Mouse (Mus musculus): Measurements from ENCODE around the gene Pskh1. TPM values are rescaled to one million over a fixed set of nuclear protein-coding genes. Genes with fewer than 3 reads are reported as not detected.

Pskh1 gene
- polyA plus RNA-seq, 1 experiment from 2014 or later, result 9.6 TPM

DNA sequence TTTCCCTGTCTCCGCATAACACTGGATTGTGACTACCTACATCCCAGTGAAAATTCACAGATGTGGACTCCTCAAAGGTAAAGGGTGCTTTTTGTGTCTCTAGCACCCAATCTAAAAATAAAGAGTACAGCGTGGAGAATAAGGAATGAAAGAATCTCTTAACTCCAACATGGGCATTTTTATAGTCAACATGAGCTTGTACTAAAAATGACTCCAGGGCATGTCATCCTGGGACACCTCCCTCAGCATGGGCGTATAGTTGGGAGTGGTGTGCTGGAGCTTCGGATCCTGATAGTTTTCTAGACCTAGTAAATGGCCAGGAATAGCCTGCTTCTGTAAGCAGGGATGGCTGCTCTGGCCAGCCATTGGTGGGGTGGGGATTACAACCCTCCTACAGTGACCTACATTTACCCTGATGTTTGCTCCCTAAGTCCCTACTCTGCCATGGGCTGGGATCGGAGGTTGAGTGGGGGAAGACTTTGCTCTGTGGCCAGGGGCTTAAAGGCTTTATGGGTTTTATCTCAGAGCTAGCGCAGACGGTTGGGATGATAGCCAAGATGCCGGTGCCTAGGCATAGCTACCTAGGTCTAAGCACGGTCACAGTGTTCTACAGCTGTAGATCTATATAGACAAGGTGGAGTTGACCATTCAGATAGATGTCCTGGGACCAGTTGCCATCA, 2.3 kb upstream of the Pskh1 start:
- Histone ChIP-seq H3K36me3 (peaks cover 12% of the 10 kb centered on the region; the same call in 1 of the 2 replicates), H3K4me1 (replicated peaks) (peaks cover 30% of the 10 kb centered on the region), H3K4me2 (no peak overlapping the region), H3K4me3 (replicated peaks) (no peak overlapping the region), H3K9ac (no peak overlapping the region), H3K9me3 (replicated peaks) (no peaks in the 10 kb centered on the region), H3K27me3 (no peaks in the 10 kb centered on the region), H3K27ac (no peak overlapping the region)
- ATAC-seq (ENCODE audit: low read depth), result no peak
- DNase-seq, result no peak
- WGBS (ENCODE audit: insufficient replicate concordance), result 74% methylated on average over 9 of the region's 9 CpGs

GRCm38 (mm10) chr8:105900941-105901616, 838 bp downstream of the Pskh1 start:
- peaks cover 26% of the 10 kb centered on the region for H3K4me1 ChIP-seq (replicated peaks)
- peak overlapping the region; percentile 99 for H3K9ac ChIP-seq
- DNase-seq, result peak; percentile 48
- H3K9me3 ChIP-seq (replicated peaks), result no peaks in the 10 kb centered on the region
- H3K27me3 ChIP-seq, result no peaks in the 10 kb centered on the region
- WGBS (ENCODE audit: insufficient replicate concordance), result 13% methylated on average over 16 of the region's 16 CpGs
- H3K4me2 ChIP-seq, result peak overlapping the region; percentile 90
- H3K27ac ChIP-seq, result peak overlapping the region; percentile 94
- no peaks in the 10 kb centered on the region for H3K36me3 ChIP-seq
- peak; percentile 64 for ATAC-seq (ENCODE audit: low read depth)
- H3K4me3 ChIP-seq (replicated peaks), result peak overlapping the region; percentile 98

- ATAC-seq (ENCODE audit: low read depth), result no peak
- 59% methylated on average over 3 of the region's 3 CpGs for WGBS (ENCODE audit: insufficient replicate concordance)
- no peaks in the 10 kb centered on the region for H3K9me3 ChIP-seq (replicated peaks)
- H3K27ac ChIP-seq, result no peak overlapping the region
- no peaks in the 10 kb centered on the region for H3K27me3 ChIP-seq
- no peak for DNase-seq
- peaks cover 8% of the 10 kb centered on the region; the same call in 1 of the 2 replicates for H3K36me3 ChIP-seq
- no peak overlapping the region for H3K9ac ChIP-seq
- 0 out of 2 replicates have a peak, but pooled peaks cover 3% of the 10 kb centered on the region for H3K4me1 ChIP-seq (replicated peaks)
- H3K4me3 ChIP-seq (replicated peaks), result no peak overlapping the region
- H3K4me2 ChIP-seq, result no peak overlapping the region
These were observed 19.1 kb downstream of the Pskh1 start for GRCm38 (mm10) chr8:105919390-105919789.

DNA sequence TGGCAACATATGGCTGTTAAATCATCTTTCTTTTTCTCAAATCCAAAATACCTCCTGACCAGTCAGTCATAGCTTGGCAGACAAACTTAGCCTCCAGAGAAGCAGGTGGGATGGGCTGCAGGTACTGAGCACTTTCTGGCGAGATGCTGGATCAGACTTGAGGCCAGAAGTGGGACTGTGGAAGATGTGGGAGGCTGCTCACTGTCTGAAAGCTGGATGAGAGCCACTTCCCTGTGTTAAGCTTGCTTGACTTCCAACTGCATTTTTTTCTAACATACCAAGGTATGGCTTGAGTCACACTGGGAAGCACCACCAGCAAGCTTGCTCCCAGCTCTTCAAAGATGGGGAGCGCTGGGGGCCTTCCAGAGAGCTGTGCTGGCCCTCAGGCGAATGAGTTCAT, 24.9 kb downstream of the Pskh1 start:
- Histone ChIP-seq H3K4me2 (no peak overlapping the region), H3K27me3 (no peaks in the 10 kb centered on the region), H3K27ac (no peak overlapping the region), H3K4me1 (replicated peaks) (0 out of 2 replicates have a peak, but pooled peaks cover 4% of the 10 kb centered on the region), H3K9ac (no peak overlapping the region), H3K36me3 (peaks cover 12% of the 10 kb centered on the region), H3K9me3 (replicated peaks) (no peaks in the 10 kb centered on the region), H3K4me3 (replicated peaks) (no peak overlapping the region)
- ATAC-seq (ENCODE audit: low read depth) (no peak), DNase-seq (no peak)
- WGBS (ENCODE audit: insufficient replicate concordance), result 66% methylated on average over 3 of the region's 3 CpGs

GRCm38 (mm10) chr8:105930602-105931001, 30.4 kb downstream of the Pskh1 start:
- H3K4me2 ChIP-seq, result no peak overlapping the region
- H3K27ac ChIP-seq, result no peak overlapping the region
- WGBS (ENCODE audit: insufficient replicate concordance), result 21% methylated on average over 8 of the region's 8 CpGs
- H3K27me3 ChIP-seq, result no peaks in the 10 kb centered on the region
- no peak overlapping the region for H3K9ac ChIP-seq
- peaks cover 15% of the 10 kb centered on the region for H3K4me1 ChIP-seq (replicated peaks)
- ATAC-seq (ENCODE audit: low read depth), result peak; percentile 39; the same call in 1 of the 2 replicates
- DNase-seq, result peak; percentile 72
- H3K36me3 ChIP-seq, result peaks cover 19% of the 10 kb centered on the region
- H3K4me3 ChIP-seq (replicated peaks), result no peak overlapping the region
- H3K9me3 ChIP-seq (replicated peaks), result no peaks in the 10 kb centered on the region

GRCm38 (mm10) chr8:105931271-105931670, 31.0 kb downstream of the Pskh1 start:
- Histone ChIP-seq H3K4me1 (replicated peaks) (peaks cover 22% of the 10 kb centered on the region), H3K9ac (no peak overlapping the region), H3K9me3 (replicated peaks) (no peaks in the 10 kb centered on the region), H3K36me3 (peaks cover 19% of the 10 kb centered on the region), H3K27ac (no peak overlapping the region), H3K4me2 (no peak overlapping the region), H3K27me3 (no peaks in the 10 kb centered on the region), H3K4me3 (replicated peaks) (no peak overlapping the region)
- DNase-seq (no peak), ATAC-seq (ENCODE audit: low read depth) (no peak)
- 77% methylated on average over 3 of the region's 3 CpGs for whole genome bisulfite sequencing (ENCODE audit: insufficient replicate concordance)

- ATAC-seq (ENCODE audit: low read depth) (no peak), DNase-seq (no peak)
- Histone ChIP-seq H3K27ac (no peak overlapping the region), H3K36me3 (peaks cover 19% of the 10 kb centered on the region), H3K27me3 (no peaks in the 10 kb centered on the region), H3K9ac (no peak overlapping the region), H3K4me3 (replicated peaks) (no peak overlapping the region), H3K4me1 (replicated peaks) (peaks cover 28% of the 10 kb centered on the region), H3K9me3 (replicated peaks) (no peaks in the 10 kb centered on the region), H3K4me2 (no peak overlapping the region)
- 85% methylated on average over 11 of the region's 11 CpGs for WGBS (ENCODE audit: insufficient replicate concordance)
These were observed 32.3 kb downstream of the Pskh1 start for GRCm38 (mm10) chr8:105932525-105932924.

DNA sequence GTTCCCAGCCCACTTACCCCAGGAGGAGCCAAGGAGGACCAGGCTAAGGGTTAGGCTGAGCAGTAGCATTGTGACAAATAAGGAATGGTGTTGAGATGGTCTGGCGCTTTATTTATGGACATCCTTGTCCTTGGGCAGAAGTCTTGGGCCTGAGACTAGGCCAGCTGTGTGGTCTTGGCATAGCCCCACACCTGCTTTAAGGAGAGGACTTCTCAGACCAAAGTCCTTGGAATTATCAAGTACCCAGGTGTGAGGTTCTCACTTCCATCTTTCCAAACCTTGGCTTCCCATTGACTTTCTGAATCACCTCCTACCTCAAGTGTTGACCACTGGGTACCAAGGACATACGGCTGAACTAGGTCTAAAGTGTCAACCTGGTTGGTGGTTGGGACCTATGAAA, 33.5 kb downstream of the Pskh1 start, which contains the start of gene Ctrl:
TSS of gene Ctrl (minus strand) at position 101 of the 400 bp plus-strand sequence.
- H3K36me3 ChIP-seq, result peaks cover 19% of the 10 kb centered on the region
- no peaks in the 10 kb centered on the region for H3K27me3 ChIP-seq
- no peak within 1 kb of the TSS for H3K4me2 ChIP-seq
- H3K4me1 ChIP-seq (replicated peaks), result peaks cover 40% of the 10 kb centered on the region
- DNase-seq (no peak), ATAC-seq (ENCODE audit: low read depth) (no peak)
- H3K4me3 ChIP-seq (replicated peaks), result no peak within 1 kb of the TSS
- no peaks in the 10 kb centered on the region for H3K9me3 ChIP-seq (replicated peaks)
- 0 out of 2 replicates have a peak within 1 kb of the TSS, but pooled peaks have one; percentile 17 for H3K27ac ChIP-seq
- WGBS (ENCODE audit: insufficient replicate concordance), result 86% methylated on average over 2 of the region's 2 CpGs
- peak within 1 kb of the TSS; percentile 19; the same call in 1 of the 2 replicates for H3K9ac ChIP-seq

- peaks cover 17% of the 10 kb centered on the region for H3K36me3 ChIP-seq
- no peak for DNase-seq
- peak overlapping the region; percentile 85 for H3K9ac ChIP-seq
- H3K27me3 ChIP-seq, result no peaks in the 10 kb centered on the region
- WGBS (ENCODE audit: insufficient replicate concordance), result 14% methylated on average over 6 of the region's 6 CpGs
- peaks cover 42% of the 10 kb centered on the region for H3K4me1 ChIP-seq (replicated peaks)
- H3K9me3 ChIP-seq (replicated peaks), result no peaks in the 10 kb centered on the region
- peak; percentile 5 for ATAC-seq (ENCODE audit: low read depth)
- peak overlapping the region; percentile 94 for H3K4me2 ChIP-seq
- peak overlapping the region; percentile 78 for H3K27ac ChIP-seq
- H3K4me3 ChIP-seq (replicated peaks), result no peak overlapping the region
These were observed 34.9 kb downstream of the Pskh1 start for GRCm38 (mm10) chr8:105935105-105935504.

DNA sequence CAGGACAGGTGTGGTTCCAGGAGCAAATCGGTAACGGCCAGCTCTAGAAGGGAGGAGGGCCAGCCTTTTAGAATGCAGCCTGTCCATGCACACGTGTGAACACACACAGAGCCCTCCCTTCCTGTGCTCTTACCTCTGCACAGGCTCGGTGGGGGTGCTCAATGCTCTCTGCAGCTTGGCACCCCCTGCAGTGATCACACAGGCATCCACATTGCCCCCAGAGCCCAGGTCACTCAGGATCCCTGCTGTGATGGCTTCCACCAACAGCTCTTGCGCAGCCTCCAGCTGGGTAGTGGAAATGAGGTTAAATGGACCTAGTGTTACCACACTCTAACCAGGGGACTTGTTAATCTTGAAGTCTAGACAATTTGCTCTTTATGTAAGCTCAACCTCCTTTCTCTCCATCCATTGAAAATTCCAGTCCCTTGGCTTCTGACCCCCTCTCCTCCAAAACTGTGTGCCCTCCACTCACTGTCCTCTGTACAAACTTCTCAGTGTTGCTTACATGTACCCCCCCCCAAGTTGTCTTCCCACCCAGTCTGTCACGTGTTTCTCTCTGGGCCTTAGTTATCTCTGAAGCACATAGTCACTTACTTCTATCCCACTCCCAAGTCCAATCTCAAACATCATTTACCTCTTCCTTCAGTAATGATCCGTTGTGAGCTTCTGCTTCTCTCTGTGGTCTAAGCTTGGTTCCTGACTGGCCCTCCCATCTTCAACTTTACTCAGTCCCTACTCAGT, 35.8 kb downstream of the Pskh1 start:
- Histone ChIP-seq H3K9ac (peak overlapping the region; percentile 85), H3K4me2 (peak overlapping the region; percentile 94), H3K27ac (peak overlapping the region; percentile 78), H3K9me3 (replicated peaks) (no peaks in the 10 kb centered on the region), H3K4me3 (replicated peaks) (peak overlapping the region; percentile 80), H3K36me3 (peaks cover 18% of the 10 kb centered on the region), H3K4me1 (replicated peaks) (peaks cover 40% of the 10 kb centered on the region), H3K27me3 (no peaks in the 10 kb centered on the region)
- ATAC-seq (ENCODE audit: low read depth) (no peak), DNase-seq (no peak)
- 17% methylated on average over 7 of the region's 7 CpGs for WGBS (ENCODE audit: insufficient replicate concordance)

- ATAC-seq (ENCODE audit: low read depth) (peak; percentile 80), DNase-seq (peak; percentile 84)
- Histone ChIP-seq H3K27me3 (no peaks in the 10 kb centered on the region), H3K9me3 (replicated peaks) (no peaks in the 10 kb centered on the region), H3K4me1 (replicated peaks) (peaks cover 40% of the 10 kb centered on the region), H3K9ac (peak overlapping the region; percentile 85), H3K4me3 (replicated peaks) (peak overlapping the region; percentile 80), H3K27ac (peak overlapping the region; percentile 85), H3K4me2 (peak overlapping the region; percentile 94), H3K36me3 (peaks cover 27% of the 10 kb centered on the region)
- WGBS (ENCODE audit: insufficient replicate concordance), result 0% methylated on average over 30 of the region's 30 CpGs
These were observed 36.7 kb downstream of the Pskh1 start for GRCm38 (mm10) chr8:105936866-105937475.
